Mouse (Mus musculus) G1E (cell line): Measurements from ENCODE around the gene Nup107.

ENCODE experiments used
- CTCF ChIP-seq: IDR thresholded peaks from 2 replicates; pipeline ENCODE4 v1.5.1; 2012; ENCODE audit warnings: low read depth, low read length, inconsistent platforms, mixed read lengths
- GATA1 ChIP-seq: IDR thresholded peaks from 2 replicates; pipeline ENCODE4 v1.6.1; 2012; ENCODE audit warnings: borderline replicate concordance, low read length, inconsistent platforms, mixed read lengths
- GATA2 ChIP-seq: IDR thresholded peaks from 2 replicates; pipeline ENCODE4 v1.6.1; 2012; ENCODE audit warnings: low read depth, low read length, inconsistent platforms, borderline replicate concordance
- POLR2AphosphoS5 ChIP-seq: IDR thresholded peaks from 2 replicates; pipeline ENCODE4 v1.6.1; 2012; ENCODE audit warnings: low read depth, low read length, inconsistent platforms; ENCODE audit not compliant: insufficient replicate concordance
- TAL1 ChIP-seq: conservative IDR thresholded peaks from 2 replicates; pipeline ENCODE4 v1.6.1; 2012; ENCODE audit warnings: low read depth, low read length, inconsistent platforms, mixed read lengths

DNA sequence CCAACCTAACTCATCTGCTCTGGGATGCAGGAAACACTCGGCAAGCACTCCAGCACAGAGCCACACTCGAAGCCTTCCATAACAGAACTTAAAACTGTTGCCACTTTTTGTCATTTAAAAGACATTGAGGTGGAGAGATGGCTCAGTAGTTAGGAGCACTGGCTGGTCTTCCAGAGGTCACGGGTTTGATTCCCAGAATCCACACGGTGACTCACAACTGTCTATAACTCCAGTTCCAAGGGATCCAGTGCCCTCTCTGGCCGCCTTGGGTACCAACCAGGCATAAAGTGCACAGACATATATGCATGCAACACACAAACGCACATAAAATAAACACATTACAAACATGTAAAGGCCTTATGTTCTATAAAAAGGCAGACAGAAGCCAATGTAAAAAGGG lies 31.0 kb downstream of the Nup107 start:
- TF ChIP-seq CTCF (no peak), POLR2AphosphoS5 (no peak), TAL1 (no peak), GATA2 (no peak), GATA1 (no peak)
